Mouse (Mus musculus): ENCODE measurements around the gene Gm43720. TPM values are rescaled to one million over a fixed set of nuclear protein-coding genes. Genes with fewer than 3 reads are reported as not detected.
A peak's percentile ranks its signal among the peaks of the same experiment; 100 is the strongest.

The Gm43720 gene
- polyA plus RNA-seq, 1 experiment: not detected

- TF ChIP-seq GATA1 (IDR thresholded peaks at IDR 0.05; ENCODE audit: low read length): no peak
Measured at GRCm38 (mm10) chr5:138251144-138251543, 28.6 kb downstream of the Gm43720 start.

GRCm38 (mm10) chr5:138241511-138241910 is 38.2 kb downstream of the Gm43720 start:
- no peak for TF ChIP-seq GATA1 (IDR thresholded peaks at IDR 0.05; ENCODE audit: low read length)

DNA sequence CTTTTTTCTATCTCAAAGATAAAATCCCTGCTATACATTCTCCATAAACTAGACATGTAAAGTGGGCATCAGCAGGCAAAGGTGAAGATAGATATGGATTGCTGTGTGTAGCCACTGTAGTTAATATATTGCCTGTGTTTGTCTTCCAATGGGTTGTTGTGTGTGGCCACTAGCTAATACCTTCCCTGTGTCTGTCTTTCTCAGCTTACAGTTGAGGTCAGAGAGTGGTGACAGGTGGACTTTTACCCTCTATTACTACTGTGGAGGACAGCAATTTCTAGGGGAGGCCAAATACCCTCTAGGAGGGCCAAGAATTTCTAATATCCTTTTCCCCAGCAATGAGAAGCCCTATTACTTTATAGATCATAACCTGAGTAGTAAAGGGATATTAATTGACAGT is 45.5 kb downstream of the Gm43720 start:
- TF ChIP-seq GATA1 (IDR thresholded peaks at IDR 0.05; ENCODE audit: low read length): no peak

- TF ChIP-seq GATA1 (IDR thresholded peaks at IDR 0.05; ENCODE audit: low read length): no peak
Measured at GRCm38 (mm10) chr5:138233778-138234177, 46.0 kb downstream of the Gm43720 start.

- TF ChIP-seq GATA1 (IDR thresholded peaks at IDR 0.05; ENCODE audit: low read length): no peak
Measured at GRCm38 (mm10) chr5:138229511-138229910, 50.2 kb downstream of the Gm43720 start.

DNA sequence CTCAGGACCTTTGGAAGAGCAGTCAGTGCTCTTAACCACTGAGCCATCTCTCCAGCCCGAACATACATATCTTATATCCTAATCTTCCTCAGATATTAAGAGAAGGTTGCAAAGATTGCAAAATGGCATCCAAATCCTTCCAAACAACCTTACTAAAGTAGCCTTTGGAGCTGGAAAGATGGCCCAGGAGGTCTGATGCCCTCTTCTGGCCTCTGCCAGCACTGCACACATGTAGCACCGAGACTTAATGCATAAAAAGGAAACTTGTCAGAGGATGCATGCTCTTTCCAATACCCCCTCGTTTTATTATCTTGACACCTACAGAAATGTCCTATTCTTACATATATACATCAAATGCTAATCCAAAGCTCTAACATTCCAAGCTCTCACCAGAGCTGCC is 51.7 kb downstream of the Gm43720 start:
- no peak for TF ChIP-seq GATA1 (IDR thresholded peaks at IDR 0.05; ENCODE audit: low read length)

- peak; percentile 77 for TF ChIP-seq GATA1 (IDR thresholded peaks at IDR 0.05; ENCODE audit: low read length)
Measured at GRCm38 (mm10) chr5:138227367-138227766, 52.4 kb downstream of the Gm43720 start.

DNA sequence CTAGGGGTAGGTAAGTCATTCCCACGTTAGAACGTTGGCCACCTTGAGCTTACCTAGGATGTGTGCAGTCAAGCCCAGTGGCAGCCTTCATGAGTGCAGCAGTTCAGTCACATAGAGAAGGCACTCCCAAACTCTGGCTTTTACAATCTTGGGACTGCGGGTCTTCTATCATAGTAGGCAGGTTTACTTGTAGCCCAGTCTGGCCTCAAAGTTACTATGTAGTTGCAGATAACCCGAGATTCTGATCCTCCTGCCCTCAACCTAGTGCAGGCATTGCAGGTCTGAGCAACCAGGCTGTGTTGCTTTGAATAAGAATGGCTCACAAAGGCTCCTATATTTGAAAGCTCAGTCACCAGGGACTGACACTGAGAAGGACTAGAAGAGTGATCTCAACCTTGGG is 53.3 kb downstream of the Gm43720 start:
- no peak for TF ChIP-seq GATA1 (IDR thresholded peaks at IDR 0.05; ENCODE audit: low read length)

GRCm38 (mm10) chr5:138225700-138226099 is 54.1 kb downstream of the Gm43720 start, which contains the start of gene Nxpe5:
TSS of gene Nxpe5 (plus strand) at chr5:138225898.
- no peak for TF ChIP-seq GATA1 (IDR thresholded peaks at IDR 0.05; ENCODE audit: low read length)

- TF ChIP-seq GATA1 (IDR thresholded peaks at IDR 0.05; ENCODE audit: low read length): no peak
Measured at GRCm38 (mm10) chr5:138223287-138223686, 56.5 kb downstream of the Gm43720 start.

- TF ChIP-seq GATA1 (IDR thresholded peaks at IDR 0.05; ENCODE audit: low read length): no peak
Measured at GRCm38 (mm10) chr5:138222111-138222510, 57.6 kb downstream of the Gm43720 start.

DNA sequence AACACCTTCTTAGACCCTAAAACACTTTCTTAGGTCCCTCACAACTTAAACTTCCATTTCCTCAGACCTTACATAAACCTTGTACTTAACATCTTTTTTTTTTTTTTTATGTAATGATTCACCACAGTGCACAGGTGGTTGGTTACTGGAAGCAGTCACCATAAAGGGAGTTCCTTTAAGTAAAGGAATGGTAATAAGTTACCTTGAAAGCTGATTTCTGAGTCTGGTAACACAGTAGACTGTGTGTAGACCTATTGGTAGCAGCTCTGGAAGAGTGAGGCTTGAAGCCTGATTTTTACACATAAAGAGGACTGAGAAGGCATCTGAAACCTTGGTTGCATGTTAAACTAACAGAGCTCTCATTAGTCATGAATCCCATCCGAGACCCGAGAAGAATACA is 59.9 kb downstream of the Gm43720 start:
- no peak for TF ChIP-seq GATA1 (IDR thresholded peaks at IDR 0.05; ENCODE audit: low read length)

Other genes with a start within 250 kb of the Gm43720 start
- not detected in 2 replicates for gene Smok3c, start 226.8 kb downstream of the Gm43720 start, polyA plus RNA-seq (2012)
- 2.0 and 2.2 TPM in 2 replicates for gene Zkscan1, start 194.9 kb downstream of the Gm43720 start, polyA plus RNA-seq (2012)
- gene Zscan21, start 163.1 kb downstream of the Gm43720 start, polyA plus RNA-seq (2012): 0.55 and 2.3 TPM in 2 replicates
- gene Zfp113, start 124.2 kb downstream of the Gm43720 start, polyA plus RNA-seq (2012): 0.27 and 0.28 TPM in 2 replicates
- gene Cops6, start 118.9 kb downstream of the Gm43720 start, polyA plus RNA-seq (2012): 146 and 184 TPM in 2 replicates
- gene Ap4m1, start 108.0 kb downstream of the Gm43720 start, polyA plus RNA-seq (2012): 6.9 and 18.9 TPM in 2 replicates
- gene Mcm7, start 107.5 kb downstream of the Gm43720 start, polyA plus RNA-seq (2012): 19.6 and 78.8 TPM in 2 replicates
- gene Taf6, start 92.5 kb downstream of the Gm43720 start, polyA plus RNA-seq (2012): 33.9 and 45.4 TPM in 2 replicates
- 0.63 and 1.1 TPM in 2 replicates for gene Cnpy4, start 92.5 kb downstream of the Gm43720 start, polyA plus RNA-seq (2012)
- 4.8 and 6.3 TPM in 2 replicates for gene Mblac1, start 85.6 kb downstream of the Gm43720 start, polyA plus RNA-seq (2012)
- gene Nxpe5, start 54.1 kb downstream of the Gm43720 start, polyA plus RNA-seq (2012): not detected in 2 replicates
- gene Lamtor4, start 24.5 kb downstream of the Gm43720 start, polyA plus RNA-seq (2012): 58.4 and 59.8 TPM in 2 replicates
- gene BC037034, start 15.9 kb downstream of the Gm43720 start, polyA plus RNA-seq (2012): 108 and 142 TPM in 2 replicates
- not detected in 2 replicates for gene Gal3st4, start 7.1 kb downstream of the Gm43720 start, polyA plus RNA-seq (2012)
- not detected in 2 replicates for gene Gpc2, start within 50 bp of the Gm43720 start, polyA plus RNA-seq (2012)
- gene Stag3, start 282 bp upstream of the Gm43720 start, polyA plus RNA-seq (2012): not detected in 2 replicates
- gene Pvrig, start 62.0 kb upstream of the Gm43720 start, polyA plus RNA-seq (2012): not detected in 2 replicates
- 0.38 and 2.2 TPM in 2 replicates for gene Zfp157, start 161.5 kb upstream of the Gm43720 start, polyA plus RNA-seq (2012)

Measured in G1E-ER4 (cell line).